In the genomic region with DNA sequence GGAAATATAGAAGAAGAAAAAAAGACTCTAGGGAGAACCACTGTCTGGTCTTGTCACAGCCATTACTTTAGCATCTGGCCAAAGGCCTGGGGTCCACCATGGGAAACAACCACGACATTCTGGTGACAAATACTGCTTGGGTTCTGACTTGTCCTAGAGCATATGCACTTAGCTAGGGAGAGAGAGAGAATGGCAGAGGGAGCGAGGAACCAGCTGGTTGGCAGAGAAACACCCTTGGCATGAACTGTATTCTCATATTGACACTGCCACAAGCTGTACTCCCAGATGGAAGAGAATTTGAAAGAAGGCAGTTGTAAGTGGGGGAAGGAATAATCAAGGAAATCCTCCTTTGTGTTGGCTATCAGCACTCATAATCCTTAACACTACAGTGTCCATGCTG, we compare ENCODE assay signal across 14 mouse cellular contexts.
DNase-seq lines count a peak whose midpoint lies in the region; ATAC-seq lines count a peak whose summit lies in the region.
"Had no signal": no experiment of that assay in that cellular context is flagged by ENCODE, and none has a peak within 500 bp of the region (broad histone marks: within the 10 kb centered on the region; RNA-seq: fewer than 3 reads in every experiment).

No protein-coding gene starts in this region.

- no peaks in the 10 kb centered on the region for H3K36me3 ChIP-seq in forebrain, embryonic 15.5 days
- no peaks in the 10 kb centered on the region for H3K36me3 ChIP-seq in forebrain, embryonic 11.5 days (ENCODE audit: control insufficient read depth, insufficient read depth, low read length)
- H3K36me3 ChIP-seq: liver, embryonic 13.5 days had no signal

- H3K4me2 ChIP-seq in forebrain, embryonic 15.5 days (replicated peaks): no peak overlapping the region
- H3K4me2 ChIP-seq in forebrain, embryonic 11.5 days (ENCODE audit: low read depth, low read length, severe bottlenecking): no peak overlapping the region
- H3K4me2 ChIP-seq: liver, embryonic 13.5 days had no signal

- H3K4me1 ChIP-seq in forebrain, embryonic 15.5 days: peaks cover 32% of the 10 kb centered on the region
- no peaks in the 10 kb centered on the region for H3K4me1 ChIP-seq in forebrain, embryonic 11.5 days (replicated peaks; ENCODE audit: control insufficient read depth, insufficient read depth, low read length)
- H3K4me1 ChIP-seq: liver, embryonic 13.5 days had no signal

- no peaks in the 10 kb centered on the region for H3K27me3 ChIP-seq in forebrain, embryonic 15.5 days
- H3K27me3 ChIP-seq in forebrain, embryonic 11.5 days (ENCODE audit: control insufficient read depth, insufficient read depth, low read length): no peaks in the 10 kb centered on the region
- H3K27me3 ChIP-seq: liver, embryonic 13.5 days had no signal

- peak overlapping the region; percentile 71 for H3K27ac ChIP-seq in forebrain, embryonic 15.5 days (replicated peaks)
- no peak overlapping the region for H3K27ac ChIP-seq in forebrain, embryonic 11.5 days (ENCODE audit: low read depth, low read length)
- H3K27ac ChIP-seq: left cerebral cortex, adult 2 months; liver, embryonic 13.5 days had no signal

- H3K9ac ChIP-seq in forebrain, embryonic 15.5 days (replicated peaks): no peak overlapping the region
- H3K9ac ChIP-seq in forebrain, embryonic 11.5 days (ENCODE audit: low read length): no peak overlapping the region
- H3K9ac ChIP-seq: liver, embryonic 13.5 days had no signal

- H3K4me3 ChIP-seq in forebrain, embryonic 15.5 days: no peak overlapping the region
- no peak overlapping the region for H3K4me3 ChIP-seq in forebrain, embryonic 11.5 days (ENCODE audit: low read depth, low read length)
- H3K4me3 ChIP-seq: left cerebral cortex, adult 2 months; liver, embryonic 13.5 days; myocyte had no signal

- WGBS in forebrain, embryonic 15.5 days: 25% methylated on average over 2 of the region's 2 CpGs
- 73% methylated on average over 2 of the region's 2 CpGs for WGBS in forebrain, embryonic 11.5 days
- WGBS in large intestine, adult 2 months: 63% methylated on average over 2 of the region's 2 CpGs

- no peaks in the 10 kb centered on the region for H3K9me3 ChIP-seq in forebrain, embryonic 15.5 days
- no peaks in the 10 kb centered on the region for H3K9me3 ChIP-seq in forebrain, embryonic 11.5 days (ENCODE audit: control insufficient read depth, low read length)
- H3K9me3 ChIP-seq: liver, embryonic 13.5 days had no signal

- DNase-seq in forebrain, embryonic 11.5 days (ENCODE audit: low spot score): no peak
- DNase-seq in brain, adult 2 months (ENCODE audit: low read depth, low spot score): peak; percentile 80
- DNase-seq in cerebellum, adult 9-10 months: peak; percentile 34
- peak; percentile 10 for DNase-seq in large intestine, adult 2 months (ENCODE audit: low read depth, low spot score)
- no peak for DNase-seq in kidney, postnatal 10 days
- DNase-seq in gastrocnemius, postnatal 25 days: no peak
- DNase-seq: adrenal gland, adult 8-10 months; kidney, adult 18-20 months; liver, embryonic 13.5 days; lung, postnatal 4 days had no signal

- ATAC-seq in forebrain, embryonic 15.5 days (replicated peaks): peak; percentile 93
- ATAC-seq in forebrain, embryonic 11.5 days (replicated peaks; ENCODE audit: low FRiP score): no peak
- no peak for ATAC-seq in megakaryocyte progenitor cell, adult 5-6 weeks (replicated peaks; ENCODE audit: poor library complexity)

Comparison
In these comparisons a context has a peak if more than half of its experiments do, and no peak if none do; other contexts are left out.
1. DNase-seq: peak in brain, adult 2 months (single experiment), cerebellum, adult 9-10 months (single experiment) and large intestine, adult 2 months (single experiment); none in forebrain, embryonic 11.5 days (single experiment), kidney, postnatal 10 days (single experiment) and gastrocnemius, postnatal 25 days (single experiment).